Mouse (Mus musculus): Measurements from ENCODE around the gene Hipk2. TPM values are rescaled to one million over a fixed set of nuclear protein-coding genes. Genes with fewer than 3 reads are reported as not detected.

Hipk2 gene
- polyA plus RNA-seq, 1 experiment from 2014 or later: 25.6 TPM

DNA sequence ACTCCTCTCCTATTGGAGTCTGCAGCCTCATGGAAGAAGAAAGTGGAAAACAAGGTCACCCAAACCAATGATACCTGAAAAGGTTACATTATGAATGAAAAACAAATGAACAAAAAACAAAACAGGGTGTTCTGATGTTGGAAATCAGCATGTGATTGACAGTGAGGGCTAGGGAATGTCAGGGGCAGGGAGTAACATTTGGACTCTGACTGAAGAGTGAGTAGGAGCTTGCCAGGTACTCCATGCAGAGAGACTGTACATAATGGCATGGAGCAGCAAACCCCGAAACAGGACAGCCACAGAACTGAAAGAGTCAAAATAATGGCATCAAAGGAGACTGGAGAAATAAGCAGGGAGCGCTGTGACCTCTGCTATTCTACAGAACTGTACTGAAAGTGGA lies 15.7 kb downstream of the Hipk2 start:
- no peak overlapping the region for H3K4me2 ChIP-seq
- 89% methylated on average over 2 of the region's 2 CpGs for WGBS
- H3K27ac ChIP-seq: no peak overlapping the region
- H3K9me3 ChIP-seq: no peaks in the 10 kb centered on the region
- H3K9ac ChIP-seq: no peak overlapping the region
- H3K4me3 ChIP-seq (replicated peaks): no peak overlapping the region
- no peak for ATAC-seq (ENCODE audit: insufficient read depth, low FRiP score, low read depth)
- H3K36me3 ChIP-seq: no peaks in the 10 kb centered on the region
- H3K27me3 ChIP-seq (replicated peaks): no peaks in the 10 kb centered on the region
- H3K4me1 ChIP-seq: peaks cover 6% of the 10 kb centered on the region

GRCm38 (mm10) chr6:38859819-38860218 lies 16.1 kb downstream of the Hipk2 start:
- WGBS: 84% methylated on average over 1 of the region's 1 CpGs
- Histone ChIP-seq H3K4me1 (peaks cover 3% of the 10 kb centered on the region; the same call in 1 of the 2 replicates), H3K9ac (no peak overlapping the region), H3K27me3 (replicated peaks) (no peaks in the 10 kb centered on the region), H3K9me3 (no peaks in the 10 kb centered on the region), H3K4me2 (no peak overlapping the region), H3K4me3 (replicated peaks) (no peak overlapping the region), H3K36me3 (no peaks in the 10 kb centered on the region), H3K27ac (no peak overlapping the region)
- no peak for ATAC-seq (ENCODE audit: insufficient read depth, low FRiP score, low read depth)

GRCm38 (mm10) chr6:38853561-38853992 lies 22.4 kb downstream of the Hipk2 start:
- Histone ChIP-seq H3K9me3 (no peaks in the 10 kb centered on the region), H3K27ac (no peak overlapping the region), H3K36me3 (no peaks in the 10 kb centered on the region), H3K9ac (no peak overlapping the region), H3K4me1 (peaks cover 7% of the 10 kb centered on the region), H3K4me2 (no peak overlapping the region), H3K4me3 (replicated peaks) (no peak overlapping the region), H3K27me3 (replicated peaks) (no peaks in the 10 kb centered on the region)
- ATAC-seq (ENCODE audit: insufficient read depth, low FRiP score, low read depth): no peak
- WGBS: 70% methylated on average over 5 of the region's 5 CpGs

DNA sequence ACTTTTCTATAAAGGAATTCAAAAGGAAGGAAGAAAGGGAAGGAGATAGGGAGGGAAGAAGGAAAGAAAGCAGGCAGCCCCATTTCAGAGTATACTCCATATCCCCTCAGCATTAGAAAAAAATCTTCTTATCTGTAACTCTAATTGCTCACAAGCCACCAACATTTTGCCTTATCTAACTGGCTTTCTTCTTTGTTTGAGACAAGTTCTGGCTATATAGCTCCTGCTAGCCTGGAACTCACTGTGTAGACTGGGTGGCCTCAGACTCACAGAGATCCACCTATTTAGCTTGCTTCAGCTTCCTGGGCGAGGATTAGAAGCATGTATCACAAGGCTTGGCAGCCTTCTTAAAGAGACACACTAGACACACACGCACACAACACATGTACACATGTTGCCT lies 24.2 kb downstream of the Hipk2 start:
- H3K27ac ChIP-seq: no peak overlapping the region
- WGBS: 76% methylated on average over 2 of the region's 2 CpGs
- no peak overlapping the region for H3K4me3 ChIP-seq (replicated peaks)
- H3K4me2 ChIP-seq: no peak overlapping the region
- H3K27me3 ChIP-seq (replicated peaks): no peaks in the 10 kb centered on the region
- peaks cover 21% of the 10 kb centered on the region for H3K4me1 ChIP-seq
- no peaks in the 10 kb centered on the region for H3K9me3 ChIP-seq
- ATAC-seq (ENCODE audit: insufficient read depth, low FRiP score, low read depth): no peak
- no peak overlapping the region for H3K9ac ChIP-seq
- no peaks in the 10 kb centered on the region for H3K36me3 ChIP-seq

DNA sequence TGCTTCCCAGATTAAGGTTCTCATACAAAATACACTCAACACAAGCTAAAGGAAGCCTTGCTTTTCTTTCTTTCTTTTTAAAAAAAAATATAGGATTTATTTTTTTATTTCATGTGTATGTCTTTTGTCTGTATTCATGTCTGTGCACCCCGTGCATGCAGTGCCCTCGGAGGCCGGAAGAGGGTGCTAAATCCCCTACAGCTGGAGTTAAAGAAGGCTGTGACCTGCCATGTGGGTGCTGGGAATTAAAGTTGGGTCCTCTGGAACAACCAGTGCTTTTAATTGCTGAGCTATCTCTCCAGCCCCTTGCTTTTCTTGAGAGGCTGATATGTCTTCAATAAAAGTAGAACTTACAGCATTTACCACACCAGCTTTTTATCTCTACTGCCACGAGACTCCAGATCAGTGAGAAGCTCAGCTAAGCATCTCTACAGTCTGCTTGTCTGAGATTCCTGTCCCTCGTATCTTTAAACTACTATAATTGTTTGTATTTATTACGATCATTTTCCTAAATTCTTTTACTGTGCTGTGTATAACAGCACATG lies 25.2 kb downstream of the Hipk2 start:
- ATAC-seq (ENCODE audit: insufficient read depth, low FRiP score, low read depth): no peak
- H3K4me2 ChIP-seq: no peak overlapping the region
- no peaks in the 10 kb centered on the region for H3K27me3 ChIP-seq (replicated peaks)
- WGBS: 89% methylated on average over 6 of the region's 6 CpGs
- H3K36me3 ChIP-seq: no peaks in the 10 kb centered on the region
- no peak overlapping the region for H3K27ac ChIP-seq
- H3K9me3 ChIP-seq: no peaks in the 10 kb centered on the region
- peaks cover 29% of the 10 kb centered on the region for H3K4me1 ChIP-seq
- H3K9ac ChIP-seq: no peak overlapping the region
- H3K4me3 ChIP-seq (replicated peaks): no peak overlapping the region

DNA sequence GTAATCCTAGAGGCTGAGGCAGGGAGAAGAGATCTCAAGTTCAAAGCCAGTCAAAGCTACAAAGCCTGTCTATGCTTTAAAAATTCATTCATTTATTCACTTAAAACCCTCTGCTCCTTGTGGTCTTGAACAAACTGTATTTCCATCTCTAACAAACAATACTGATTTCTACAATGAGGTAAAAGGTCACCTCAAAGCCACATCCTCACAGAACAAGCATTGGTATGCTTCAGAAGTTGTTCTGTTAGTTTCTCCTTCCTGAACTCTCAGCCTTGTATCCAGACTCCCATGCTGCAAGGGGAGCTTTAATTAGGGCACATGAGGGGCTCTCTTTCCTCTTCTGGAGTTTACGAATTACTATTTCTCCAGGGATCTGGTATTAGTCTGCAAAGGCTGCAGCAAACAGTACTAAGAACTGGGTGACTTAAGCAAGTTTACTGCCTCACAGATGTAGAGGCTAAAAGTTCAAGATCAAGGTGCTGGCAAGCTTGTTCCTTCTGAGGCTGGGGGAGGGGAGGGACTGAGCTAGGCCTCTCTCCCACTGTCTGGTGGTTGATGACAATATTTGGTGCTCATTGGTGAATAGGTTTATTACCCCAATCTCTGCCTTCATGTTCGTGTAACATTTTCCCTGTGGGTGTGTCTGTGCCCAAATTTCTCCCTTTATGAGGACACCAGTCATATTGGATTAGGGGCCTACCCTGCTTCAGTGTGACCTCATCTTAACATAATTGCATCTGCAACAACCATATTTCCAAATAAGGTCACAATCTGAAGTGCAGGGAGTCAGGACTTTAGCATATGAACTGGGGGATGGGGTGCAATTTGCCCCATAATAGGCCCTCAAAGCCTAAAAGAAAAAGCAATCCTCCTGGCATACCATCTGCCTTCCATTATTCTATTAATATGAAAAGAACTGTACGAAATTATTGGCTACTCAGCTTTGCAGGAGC lies 27.7 kb downstream of the Hipk2 start:
- H3K27ac ChIP-seq: no peak overlapping the region
- ATAC-seq (ENCODE audit: insufficient read depth, low FRiP score, low read depth): no peak
- H3K4me2 ChIP-seq: no peak overlapping the region

DNA sequence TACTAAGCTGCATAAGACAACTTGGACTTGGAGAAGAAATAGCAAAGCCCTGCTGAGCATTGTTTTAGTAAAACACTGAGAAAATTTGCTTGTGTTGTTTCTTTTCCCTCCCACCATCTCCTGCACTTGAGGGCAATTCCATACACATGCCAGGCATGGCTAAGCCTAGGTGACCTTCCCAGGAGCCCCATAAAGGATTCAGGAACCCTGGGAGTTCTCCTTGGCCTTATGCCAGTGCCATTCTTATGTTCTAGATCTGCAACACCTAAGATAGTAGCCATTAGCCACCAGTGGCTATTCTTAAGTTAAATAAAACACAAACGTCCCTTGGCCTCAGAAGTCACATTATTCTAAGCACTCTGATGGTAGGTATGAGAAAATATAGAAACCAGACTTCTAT lies 28.5 kb downstream of the Hipk2 start:
- WGBS: 55% methylated on average over 1 of the region's 1 CpGs
- no peaks in the 10 kb centered on the region for H3K36me3 ChIP-seq
- no peak overlapping the region for H3K27ac ChIP-seq
- H3K9me3 ChIP-seq: no peaks in the 10 kb centered on the region
- no peak for ATAC-seq (ENCODE audit: insufficient read depth, low FRiP score, low read depth)
- no peak overlapping the region for H3K9ac ChIP-seq
- peaks cover 27% of the 10 kb centered on the region for H3K4me1 ChIP-seq
- H3K27me3 ChIP-seq (replicated peaks): no peaks in the 10 kb centered on the region
- H3K4me3 ChIP-seq (replicated peaks): no peak overlapping the region
- no peak overlapping the region for H3K4me2 ChIP-seq

More for the DNA sequence above, 27.7 kb downstream of the Hipk2 start:
- peaks cover 32% of the 10 kb centered on the region for H3K4me1 ChIP-seq
- no peaks in the 10 kb centered on the region for H3K27me3 ChIP-seq (replicated peaks)
- no peak overlapping the region for H3K9ac ChIP-seq
- no peaks in the 10 kb centered on the region for H3K9me3 ChIP-seq
- H3K36me3 ChIP-seq: no peaks in the 10 kb centered on the region
- WGBS: 56% methylated on average over 3 of the region's 3 CpGs
- H3K4me3 ChIP-seq (replicated peaks): no peak overlapping the region

DNA sequence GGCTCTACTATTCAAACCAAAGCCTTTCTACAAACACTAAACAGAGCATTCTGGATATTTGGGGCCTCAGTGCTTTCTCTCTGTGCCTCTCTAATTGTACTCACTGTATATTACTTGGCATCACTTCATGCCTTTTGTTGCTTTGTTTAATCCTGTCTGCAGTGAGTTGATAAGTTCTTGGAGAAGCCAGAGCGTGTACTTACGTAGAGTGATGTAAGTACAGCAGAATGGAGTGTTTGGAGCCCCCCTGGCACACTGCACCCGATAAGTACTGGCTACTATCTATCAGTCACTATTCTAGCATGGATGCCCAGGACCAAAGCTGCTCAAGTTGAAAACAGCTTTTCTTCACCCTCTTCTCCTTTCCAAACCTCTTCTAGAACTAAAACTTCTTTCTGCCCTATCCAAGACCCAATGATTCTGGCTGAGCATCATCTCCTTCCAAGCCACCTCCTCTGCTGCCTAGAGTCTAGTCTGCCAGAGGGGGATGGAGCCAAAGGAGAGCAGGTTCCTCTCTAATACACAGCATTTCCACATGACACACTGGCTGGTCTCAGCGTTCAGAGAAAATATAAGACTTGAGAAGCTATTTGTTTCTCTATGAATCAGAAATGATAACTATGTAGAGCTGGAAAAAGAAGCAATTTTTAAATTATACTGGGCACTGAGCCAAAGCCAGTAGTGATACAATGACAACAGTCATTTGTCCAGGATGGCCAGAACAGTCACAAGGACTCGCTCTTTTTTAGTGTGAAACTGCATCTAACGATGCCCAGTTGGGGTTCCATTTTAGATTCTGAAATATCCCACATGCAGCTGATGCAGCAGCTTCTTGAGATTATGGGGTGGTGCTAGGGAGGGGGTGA lies 29.4 kb downstream of the Hipk2 start:
- WGBS: 58% methylated on average over 6 of the region's 6 CpGs
- H3K4me1 ChIP-seq: peaks cover 25% of the 10 kb centered on the region
- no peak overlapping the region for H3K27ac ChIP-seq
- no peak overlapping the region for H3K9ac ChIP-seq
- ATAC-seq (ENCODE audit: insufficient read depth, low FRiP score, low read depth): no peak
- H3K4me2 ChIP-seq: no peak overlapping the region
- H3K9me3 ChIP-seq: no peaks in the 10 kb centered on the region
- no peak overlapping the region for H3K4me3 ChIP-seq (replicated peaks)
- H3K27me3 ChIP-seq (replicated peaks): no peaks in the 10 kb centered on the region
- H3K36me3 ChIP-seq: no peaks in the 10 kb centered on the region

DNA sequence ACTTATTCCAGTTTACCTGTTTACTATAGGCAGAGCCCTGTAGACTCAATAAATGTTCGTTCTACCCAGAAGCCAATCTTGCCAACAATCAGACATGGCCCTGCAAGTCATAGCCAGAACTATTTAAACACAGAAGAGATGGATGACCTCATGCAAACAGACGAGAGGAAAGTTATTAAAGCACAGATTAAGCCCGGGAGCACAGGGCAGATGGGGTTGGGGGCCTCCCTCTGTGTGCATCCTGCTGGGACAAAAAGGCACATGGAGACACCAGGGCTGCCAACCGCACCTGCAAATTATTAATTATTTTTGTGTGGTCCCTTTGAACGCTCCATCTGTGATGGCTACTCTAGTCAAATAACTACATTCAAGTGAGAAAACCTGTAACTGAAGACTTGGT lies 30.1 kb downstream of the Hipk2 start:
- ATAC-seq (ENCODE audit: insufficient read depth, low FRiP score, low read depth): no peak
- Histone ChIP-seq H3K4me1 (peaks cover 25% of the 10 kb centered on the region), H3K36me3 (no peaks in the 10 kb centered on the region), H3K27me3 (replicated peaks) (no peaks in the 10 kb centered on the region), H3K4me2 (no peak overlapping the region), H3K27ac (no peak overlapping the region), H3K9me3 (no peaks in the 10 kb centered on the region), H3K4me3 (replicated peaks) (no peak overlapping the region), H3K9ac (no peak overlapping the region)
- 42% methylated on average over 5 of the region's 5 CpGs for WGBS

DNA sequence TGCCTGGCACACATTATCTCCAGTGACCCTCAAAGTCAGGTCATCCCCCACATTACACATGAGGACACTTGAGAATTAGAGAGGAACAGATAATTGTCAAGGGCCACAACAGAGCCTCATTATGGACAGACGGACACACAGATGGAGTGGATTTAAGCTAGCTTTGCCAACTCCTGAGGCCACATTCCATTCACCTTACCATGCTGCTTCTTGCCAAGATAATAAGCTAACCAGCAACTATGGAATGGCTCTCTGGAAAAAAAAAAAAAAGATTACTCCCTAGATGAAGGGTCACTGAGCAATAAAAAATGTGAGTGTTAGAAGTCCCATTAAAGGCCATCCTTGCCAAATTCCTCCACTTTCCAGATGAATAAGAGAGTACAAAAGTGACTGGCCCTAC lies 30.8 kb downstream of the Hipk2 start:
- Histone ChIP-seq H3K4me1 (peaks cover 25% of the 10 kb centered on the region), H3K27me3 (replicated peaks) (no peaks in the 10 kb centered on the region), H3K4me2 (no peak overlapping the region), H3K4me3 (replicated peaks) (no peak overlapping the region), H3K27ac (no peak overlapping the region), H3K9me3 (no peaks in the 10 kb centered on the region), H3K36me3 (no peaks in the 10 kb centered on the region), H3K9ac (no peak overlapping the region)
- ATAC-seq (ENCODE audit: insufficient read depth, low FRiP score, low read depth): no peak
- WGBS: 74% methylated on average over 1 of the region's 1 CpGs

DNA sequence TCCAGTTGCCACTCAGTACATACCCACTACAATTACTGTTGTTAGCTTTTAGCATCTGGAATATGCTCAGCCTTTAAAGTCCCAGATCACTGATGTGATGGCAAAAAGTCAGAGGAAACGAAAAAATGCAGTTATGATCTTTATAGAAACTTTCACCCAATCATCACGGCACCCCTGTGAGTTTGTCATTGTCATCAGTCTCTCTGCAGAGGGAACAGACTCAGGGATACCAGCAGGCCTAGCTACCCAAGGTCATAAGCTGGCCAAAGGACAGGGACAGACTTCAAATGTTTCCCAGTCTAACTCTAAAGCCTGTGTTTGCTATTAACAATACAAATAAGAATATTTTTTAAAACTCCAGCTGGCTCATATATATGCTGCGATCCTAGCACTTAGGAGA lies 34.4 kb downstream of the Hipk2 start:
- Histone ChIP-seq H3K4me2 (no peak overlapping the region), H3K4me3 (replicated peaks) (no peak overlapping the region), H3K9ac (no peak overlapping the region), H3K27me3 (replicated peaks) (no peaks in the 10 kb centered on the region), H3K9me3 (no peaks in the 10 kb centered on the region), H3K4me1 (peaks cover 10% of the 10 kb centered on the region), H3K36me3 (no peaks in the 10 kb centered on the region), H3K27ac (no peak overlapping the region)
- ATAC-seq (ENCODE audit: insufficient read depth, low FRiP score, low read depth): no peak
- 79% methylated on average over 3 of the region's 3 CpGs for WGBS

DNA sequence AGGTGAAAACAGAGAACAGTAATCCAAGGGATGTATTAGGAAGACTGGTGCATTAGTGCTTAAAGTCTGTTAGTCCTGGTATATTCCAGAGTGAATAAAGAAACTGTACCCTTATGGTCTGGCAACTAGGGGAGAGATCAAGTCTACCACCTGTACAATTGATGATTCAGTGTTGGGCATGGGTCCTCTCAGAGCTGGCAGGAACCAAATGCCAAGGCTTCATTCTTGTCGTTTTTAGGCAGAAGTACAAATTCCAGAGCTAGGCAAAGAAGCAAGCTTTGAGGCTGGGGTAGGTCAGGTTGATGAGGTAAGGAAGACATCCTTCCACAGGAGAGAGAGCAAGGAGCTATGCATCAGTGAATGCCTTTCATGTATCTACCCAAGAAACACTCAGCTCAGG lies 35.2 kb downstream of the Hipk2 start:
- H3K9me3 ChIP-seq: no peaks in the 10 kb centered on the region
- H3K4me1 ChIP-seq: peaks cover 3% of the 10 kb centered on the region; the same call in 1 of the 2 replicates
- no peak for ATAC-seq (ENCODE audit: insufficient read depth, low FRiP score, low read depth)
- H3K4me3 ChIP-seq (replicated peaks): no peak overlapping the region
- H3K4me2 ChIP-seq: no peak overlapping the region
- H3K27me3 ChIP-seq (replicated peaks): no peaks in the 10 kb centered on the region
- H3K36me3 ChIP-seq: no peaks in the 10 kb centered on the region
- H3K27ac ChIP-seq: no peak overlapping the region
- 67% methylated on average over 1 of the region's 1 CpGs for WGBS
- no peak overlapping the region for H3K9ac ChIP-seq

Data from stomach, embryonic 15.5 days (tissue).